Mouse (Mus musculus): Measurements from ENCODE around the gene D10Jhu81e. TPM values are rescaled to one million over a fixed set of nuclear protein-coding genes. Genes with fewer than 3 reads are reported as not detected.

The D10Jhu81e gene
- total RNA-seq, 2 experiments from 2014 or later: 275 to 312 TPM

GRCm38 (mm10) chr10:78164786-78165185 lies 4.8 kb downstream of the D10Jhu81e start:
- DNase-seq (ENCODE audit: low spot score in 2 of 2): no peak

DNA sequence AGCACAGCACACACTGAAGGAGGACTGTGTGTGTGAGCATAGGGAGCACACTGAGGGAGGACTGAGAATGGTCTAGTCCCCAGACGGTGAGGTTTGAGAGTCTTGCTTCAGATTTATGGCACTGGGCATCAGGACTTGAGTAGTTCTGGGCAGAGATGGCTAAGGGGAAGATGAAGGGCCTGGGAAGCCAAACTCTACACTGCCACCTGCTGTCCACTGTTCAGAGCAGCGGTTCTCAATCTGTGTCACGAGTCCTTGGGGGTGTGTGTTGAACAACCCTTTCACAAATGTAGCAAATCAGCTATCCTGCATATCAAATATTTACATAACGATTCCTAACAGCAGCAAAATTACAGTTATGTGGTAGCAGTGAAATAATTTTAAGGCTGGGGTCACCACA lies 5.7 kb downstream of the D10Jhu81e start:
- DNase-seq (ENCODE audit: low spot score in 2 of 2): peak; percentile 62 to 64

GRCm38 (mm10) chr10:78163241-78163640 lies 6.3 kb downstream of the D10Jhu81e start:
- no peak for DNase-seq (ENCODE audit: low spot score in 2 of 2)

GRCm38 (mm10) chr10:78162646-78163045 lies 6.9 kb downstream of the D10Jhu81e start:
- DNase-seq (ENCODE audit: low spot score in 2 of 2): no peak

GRCm38 (mm10) chr10:78161096-78161495 lies 8.5 kb downstream of the D10Jhu81e start:
- no peak for DNase-seq (ENCODE audit: low spot score in 2 of 2)

DNA sequence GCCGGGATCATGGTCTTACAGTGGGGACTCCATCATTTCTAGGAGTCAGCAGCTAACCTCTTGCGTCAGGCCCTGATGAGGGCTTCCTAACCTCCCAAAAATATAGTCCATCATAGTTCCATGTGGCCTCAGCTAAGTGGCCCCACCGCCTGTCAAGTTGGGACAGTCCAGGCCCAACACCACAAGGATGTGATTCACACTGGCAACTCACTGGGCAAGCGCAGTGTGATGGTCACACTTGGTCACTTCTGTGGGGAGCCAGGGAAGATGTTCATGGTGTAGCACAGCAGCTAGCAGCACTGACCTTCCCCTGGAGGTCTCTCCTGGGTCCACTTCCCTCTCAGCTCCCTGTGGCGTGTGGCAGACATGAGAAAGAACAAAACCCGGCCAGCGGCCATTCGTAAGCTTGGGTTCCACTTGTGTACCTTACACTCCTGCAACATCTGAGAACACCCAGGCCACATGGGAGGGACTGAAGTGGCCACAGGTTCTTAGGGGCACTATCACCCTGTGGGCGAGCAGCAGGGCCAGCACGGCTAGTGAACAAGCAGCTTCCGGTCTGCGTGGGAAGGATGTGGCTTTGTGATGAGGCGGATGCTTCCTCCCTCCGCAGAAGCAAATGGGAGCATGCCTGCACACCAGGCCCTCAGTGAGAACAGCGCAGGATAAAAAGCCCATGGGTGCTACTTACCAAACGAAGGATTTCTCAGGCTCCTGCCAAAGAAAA lies 9.1 kb downstream of the D10Jhu81e start:
- no peak for DNase-seq (ENCODE audit: low spot score in 2 of 2)

GRCm38 (mm10) chr10:78159906-78160305 lies 9.7 kb downstream of the D10Jhu81e start:
- DNase-seq (ENCODE audit: low spot score in 2 of 2): peak; percentile 80 to 85

- DNase-seq (ENCODE audit: low spot score in 2 of 2): peak; percentile 57 to 64
Observed at GRCm38 (mm10) chr10:78159252-78159878, 10.2 kb downstream of the D10Jhu81e start.

GRCm38 (mm10) chr10:78158041-78158440 lies 11.5 kb downstream of the D10Jhu81e start:
- DNase-seq (ENCODE audit: low spot score in 2 of 2): peak in 1 of 2 experiments; percentile 51

- DNase-seq (ENCODE audit: low spot score in 2 of 2): no peak
Observed at GRCm38 (mm10) chr10:78156926-78157325, 12.7 kb downstream of the D10Jhu81e start.

DNA sequence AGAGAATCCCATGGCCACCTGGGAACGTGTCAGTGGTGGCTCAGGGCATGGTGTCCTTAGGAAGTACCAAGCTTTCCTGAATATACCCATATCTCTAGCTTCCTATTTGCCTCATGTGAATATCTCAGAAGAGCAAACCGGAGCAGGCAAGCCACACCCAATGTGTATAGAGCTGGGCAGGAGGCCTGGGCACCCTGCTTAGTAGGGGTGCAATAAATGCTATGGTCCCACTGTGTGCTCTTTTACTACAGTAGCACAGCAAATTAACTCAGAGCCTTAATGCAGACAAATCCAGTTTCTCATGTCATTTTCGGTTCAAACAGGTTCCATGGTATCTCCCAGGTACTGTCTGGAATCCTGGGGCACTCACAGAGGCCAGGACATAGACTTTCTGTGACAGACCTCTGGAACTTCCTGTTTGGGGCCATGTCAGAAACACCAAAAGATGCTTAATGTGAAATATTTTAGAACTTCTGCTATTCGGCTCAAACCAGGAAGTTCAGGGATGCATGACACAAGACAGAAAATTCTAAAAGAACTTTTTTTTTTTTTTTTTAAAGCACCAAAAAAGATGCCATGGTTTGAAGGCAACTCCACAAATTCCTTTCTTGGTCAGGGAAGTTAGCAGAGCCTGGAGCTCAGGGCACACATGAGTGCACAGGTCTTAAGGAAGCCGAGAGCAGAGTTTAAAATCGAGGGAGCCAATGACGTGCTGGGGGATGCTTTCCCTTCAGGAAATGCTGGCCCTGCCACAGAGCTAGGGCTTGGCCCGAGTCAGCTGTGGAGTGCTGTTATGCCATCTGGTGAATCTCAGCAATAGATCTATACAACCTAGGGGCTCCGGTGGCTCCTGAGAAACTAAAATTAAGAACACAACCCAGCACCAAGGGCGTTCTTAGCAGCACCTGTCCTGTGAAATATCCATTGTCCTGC lies 20.5 kb downstream of the D10Jhu81e start:
- DNase-seq (ENCODE audit: low spot score in 2 of 2): no peak

DNA sequence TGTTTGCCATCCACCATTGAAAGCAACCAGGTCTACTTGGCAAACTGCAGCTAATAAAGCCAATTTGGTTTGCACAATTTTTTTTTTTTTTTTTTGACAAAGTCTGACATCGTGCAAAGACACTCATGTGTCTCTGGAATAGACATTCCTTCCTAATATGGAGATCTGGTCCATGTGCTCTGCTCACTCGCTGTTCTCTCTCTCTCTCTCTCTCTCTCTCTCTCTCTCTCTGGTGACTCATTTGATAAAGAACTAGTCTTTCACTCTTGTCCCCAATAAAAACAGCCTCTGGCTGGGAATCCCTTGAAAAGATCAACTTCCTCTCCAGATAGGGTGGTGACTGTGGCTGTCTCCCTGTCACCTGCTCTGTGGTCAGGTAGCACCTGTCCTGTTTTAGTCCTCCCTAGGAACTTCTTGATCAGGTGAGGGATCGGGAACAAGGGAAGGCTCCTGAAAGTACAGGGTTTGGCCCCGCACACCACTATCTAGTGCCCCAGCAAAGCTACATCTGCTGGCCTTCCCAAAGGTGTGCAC lies 21.6 kb downstream of the D10Jhu81e start:
- DNase-seq (ENCODE audit: low spot score in 2 of 2): no peak

- DNase-seq (ENCODE audit: low spot score in 2 of 2): no peak
Observed at GRCm38 (mm10) chr10:78143727-78144505, 25.7 kb downstream of the D10Jhu81e start.

DNA sequence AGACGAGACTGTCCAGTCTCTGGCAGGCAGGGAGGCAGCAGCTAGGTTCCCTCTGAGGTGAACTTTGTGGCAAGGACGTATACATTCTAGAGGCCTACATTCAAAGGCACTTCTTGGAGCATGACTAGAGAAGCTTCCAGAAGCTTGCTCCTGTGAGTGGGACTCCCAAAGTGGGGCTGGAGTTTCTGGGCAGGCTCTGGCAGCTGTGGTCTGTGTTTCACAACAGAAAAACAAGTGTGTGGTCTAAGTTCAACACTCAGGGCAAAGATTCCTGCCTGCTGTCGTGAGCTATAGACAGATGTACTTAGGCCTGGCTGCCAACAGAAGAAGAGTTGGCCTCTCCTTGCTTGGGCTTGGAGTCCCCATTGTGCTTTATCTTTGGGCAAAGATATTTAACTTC lies 28.7 kb downstream of the D10Jhu81e start:
- no peak for DNase-seq (ENCODE audit: low spot score in 2 of 2)

GRCm38 (mm10) chr10:78140251-78140600 lies 29.4 kb downstream of the D10Jhu81e start:
- no peak for DNase-seq (ENCODE audit: low spot score in 2 of 2)

GRCm38 (mm10) chr10:78139572-78140250 lies 29.9 kb downstream of the D10Jhu81e start:
- no peak for DNase-seq (ENCODE audit: low spot score in 2 of 2)

DNA sequence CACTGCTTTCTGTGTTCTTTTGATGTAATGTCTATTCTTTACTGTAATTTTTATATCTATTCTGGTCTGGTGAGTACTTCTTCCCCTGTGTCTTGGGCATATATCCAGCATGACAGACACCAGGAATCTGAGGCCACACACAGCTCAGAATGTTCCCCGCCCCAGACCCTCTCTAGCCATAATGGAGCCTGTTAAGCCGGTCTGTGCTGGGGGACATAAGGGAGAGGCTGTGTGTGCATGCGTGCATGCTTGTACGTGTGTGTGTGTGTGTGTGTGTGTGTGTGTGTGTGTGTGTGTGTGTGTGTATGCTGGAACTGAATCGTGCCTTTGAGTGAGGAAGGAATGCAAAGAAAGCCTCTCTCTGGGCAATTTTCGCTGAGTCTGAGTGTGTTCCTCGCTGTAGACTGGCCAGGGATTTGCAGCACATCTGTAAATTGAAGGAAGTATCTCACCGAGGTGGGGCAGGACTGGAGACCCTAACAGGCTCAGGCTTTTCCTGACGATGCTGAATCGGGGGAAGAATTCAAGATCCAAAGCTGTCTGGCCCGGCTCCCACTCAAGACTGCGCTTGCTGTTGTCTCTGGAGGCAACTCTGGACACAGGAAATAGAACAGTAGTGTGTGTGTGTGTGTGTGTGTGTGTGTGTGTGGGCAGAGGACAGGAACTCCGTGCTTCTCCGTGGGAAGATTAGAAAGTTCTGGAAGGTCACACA lies 30.6 kb downstream of the D10Jhu81e start:
- no peak for DNase-seq (ENCODE audit: low spot score in 2 of 2)

DNA sequence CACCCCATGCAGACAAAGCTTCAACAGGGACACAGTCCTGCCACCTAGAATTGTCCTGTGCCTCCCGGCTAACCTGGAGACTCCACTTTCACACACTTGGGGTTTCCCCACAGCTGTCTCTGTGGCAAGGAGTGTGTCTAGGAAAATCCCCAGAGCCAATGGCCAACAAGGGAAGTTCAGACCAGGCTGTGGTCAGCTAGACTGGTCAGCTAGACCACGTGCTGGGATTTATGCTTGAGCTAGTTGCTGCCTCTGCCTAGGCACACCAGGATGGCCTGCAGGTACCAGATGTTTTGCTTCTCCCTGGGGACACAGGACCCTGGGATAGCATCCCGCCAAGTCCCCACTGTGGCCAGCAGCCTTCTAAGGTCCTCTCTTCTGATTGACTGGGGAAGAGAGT lies 32.4 kb downstream of the D10Jhu81e start:
- DNase-seq (ENCODE audit: low spot score in 2 of 2): no peak

DNA sequence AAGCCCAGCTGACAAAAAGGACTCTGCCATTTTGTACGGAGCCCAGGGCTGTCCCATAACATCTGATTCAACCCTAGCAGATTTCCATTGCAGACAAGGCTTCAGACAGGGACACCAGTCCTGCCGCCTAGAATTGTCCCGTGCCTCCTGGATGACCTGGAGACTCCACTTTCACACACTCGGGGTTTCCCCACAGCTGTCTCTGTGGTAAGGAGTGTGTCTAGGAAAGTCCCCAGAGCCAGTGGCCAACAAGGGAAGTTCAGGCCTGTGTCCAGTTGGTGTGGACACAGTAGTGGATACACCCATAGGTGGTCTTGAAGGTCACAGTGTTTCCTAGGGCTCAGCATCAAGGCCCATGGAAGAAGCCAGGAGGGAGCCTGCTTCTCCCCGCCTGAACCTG lies 33.6 kb downstream of the D10Jhu81e start:
- DNase-seq (ENCODE audit: low spot score in 2 of 2): no peak

All from adrenal gland, adult 18-20 months (tissue).